In genomic region chr7:27486102-27486769, GRCm38 (mm10) we compare ENCODE assay signal across 8 mouse cellular contexts. TPM values are rescaled to one million over a fixed set of nuclear protein-coding genes. Genes with fewer than 3 reads are reported as not detected.
DNase-seq lines count a peak whose midpoint lies in the region; ATAC-seq and TF ChIP-seq lines count a peak whose summit lies in the region.

No protein-coding gene starts in this region.

- WGBS in forebrain, embryonic 14.5 days = 4% methylated on average over 13 of the region's 13 CpGs
- 5% methylated on average over 13 of the region's 13 CpGs for WGBS in midbrain, embryonic 10.5 days

- intact Hi-C loops in left cerebral cortex, postnatal 14 days (cut with DNase I) = no loop called here

- no peaks in the 10 kb centered on the region for H3K9me3 ChIP-seq in ES-Bruce4 (replicated peaks; ENCODE audit: control insufficient read depth, insufficient read depth, low read length, poor library complexity, severe bottlenecking)
- H3K9me3 ChIP-seq in forebrain, embryonic 14.5 days (replicated peaks; ENCODE audit: control insufficient read depth, low read length) = no peaks in the 10 kb centered on the region
- H3K9me3 ChIP-seq in midbrain, embryonic 10.5 days (replicated peaks) = no peaks in the 10 kb centered on the region

- 0 out of 2 replicates have a peak overlapping the region, but pooled peaks have one; percentile 13 for H3K27ac ChIP-seq in ES-Bruce4 (ENCODE audit: insufficient read depth, low read length)
- H3K27ac ChIP-seq in forebrain, embryonic 14.5 days (ENCODE audit: low read depth, low read length) = no peak overlapping the region
- peak overlapping the region; percentile 93 for H3K27ac ChIP-seq in midbrain, embryonic 10.5 days (replicated peaks)

- ATAC-seq in forebrain, embryonic 14.5 days = peak; percentile 6; the same call in 1 of the 2 replicates

- peaks cover 2% of the 10 kb centered on the region; the same call in 1 of the 2 replicates for H3K36me3 ChIP-seq in ES-Bruce4 (ENCODE audit: control insufficient read depth, insufficient read depth, low read length, poor library complexity, severe bottlenecking)
- no peaks in the 10 kb centered on the region for H3K36me3 ChIP-seq in forebrain, embryonic 14.5 days (ENCODE audit: control insufficient read depth, insufficient read depth, low read length)
- H3K36me3 ChIP-seq in midbrain, embryonic 10.5 days = no peaks in the 10 kb centered on the region

- DNase-seq in cerebellum, adult 11-12 months = peak; percentile 64
- no peak for DNase-seq in cerebellum, postnatal 25 days
- DNase-seq in forebrain, embryonic 14.5 days (ENCODE audit: low spot score) = no peak
- peak; percentile 54 to 66 for DNase-seq in kidney, postnatal 36 days
- DNase-seq in midbrain, embryonic 10.5 days (ENCODE audit: low spot score) = peak; percentile 37
- DNase-seq in retina, postnatal 1 day = no peak
- no peak for DNase-seq in left cerebral cortex, postnatal 14 days (ENCODE audit: low spot score in 2 of 2)

- H3K4me2 ChIP-seq in forebrain, embryonic 14.5 days (ENCODE audit: low read length) = peak overlapping the region; percentile 61

- H3K4me3 ChIP-seq in ES-Bruce4 (ENCODE audit: low read depth, low read length) = peak overlapping the region; percentile 45
- H3K4me3 ChIP-seq in forebrain, embryonic 14.5 days (ENCODE audit: low read depth, low read length) = peak overlapping the region; percentile 65
- peak overlapping the region; percentile 85 for H3K4me3 ChIP-seq in midbrain, embryonic 10.5 days

- H3K9ac ChIP-seq in ES-Bruce4 (ENCODE audit: low read depth, poor library complexity, severe bottlenecking) = 0 out of 2 replicates have a peak overlapping the region, but pooled peaks have one; percentile 15
- peak overlapping the region; percentile 51 for H3K9ac ChIP-seq in forebrain, embryonic 14.5 days (ENCODE audit: low read length)

- H3K27me3 ChIP-seq in ES-Bruce4 (ENCODE audit: control insufficient read depth, insufficient read depth, low read length, poor library complexity, severe bottlenecking) = no peaks in the 10 kb centered on the region
- no peaks in the 10 kb centered on the region for H3K27me3 ChIP-seq in forebrain, embryonic 14.5 days (replicated peaks; ENCODE audit: control insufficient read depth, insufficient read depth, low read length)
- H3K27me3 ChIP-seq in midbrain, embryonic 10.5 days (ENCODE audit: low read depth, poor library complexity, severe bottlenecking) = peaks cover 26% of the 10 kb centered on the region

- peaks cover 7% of the 10 kb centered on the region for H3K4me1 ChIP-seq in ES-Bruce4 (ENCODE audit: control insufficient read depth, insufficient read depth, low read length)
- peaks cover 3% of the 10 kb centered on the region; the same call in 1 of the 2 replicates for H3K4me1 ChIP-seq in forebrain, embryonic 14.5 days (ENCODE audit: control insufficient read depth, insufficient read depth, low read length)
- peaks cover 45% of the 10 kb centered on the region for H3K4me1 ChIP-seq in midbrain, embryonic 10.5 days

- TF ChIP-seq CTCF in ES-Bruce4 (IDR thresholded peaks at IDR 0.05; ENCODE audit: low read depth, low read length) = no peak

- no peak for TF ChIP-seq POLR2A in ES-Bruce4 (IDR thresholded peaks at IDR 0.05; ENCODE audit: insufficient read depth, low read length)

- TF ChIP-seq EP300 in ES-Bruce4 (IDR thresholded peaks at IDR 0.05; ENCODE audit: insufficient read depth, low read depth, low read length) = no peak

RNA-seq across cellular contexts. Expression of gene Sertad1, which starts 0.5 kb away (rescaled TPM):
- polyA plus RNA-seq in ES-Bruce4 (2011; ENCODE audit: insufficient read depth, insufficient read length, low read depth, missing spikeins) = 8.0 and 8.9 TPM in 2 replicates
- polyA plus RNA-seq in forebrain, embryonic 14.5 days (2014; fragmentation: Nextera tagmentation; extraction: Ambion mirVana) = 8.6 and 9.7 TPM in 2 replicates
- 16.4 and 19.2 TPM in 2 replicates for polyA plus RNA-seq in midbrain, embryonic 10.5 days (2016; fragmentation: Nextera tagmentation; extraction: Ambion mirVana)
- 10 to 100 TPM in 1 of 2 experiments, 1 to 10 TPM in 1; 8.7 to 12.9 TPM for total RNA-seq in left cerebral cortex, postnatal 14 days (2021)

RNA-seq across cellular contexts. Expression of gene Sertad3, which starts 12.7 kb away (rescaled TPM):
- polyA plus RNA-seq in ES-Bruce4 (2011; ENCODE audit: insufficient read depth, insufficient read length, low read depth, missing spikeins) = 10.9 and 11.8 TPM in 2 replicates
- polyA plus RNA-seq in forebrain, embryonic 14.5 days (2014; fragmentation: Nextera tagmentation; extraction: Ambion mirVana) = 12.5 and 14.2 TPM in 2 replicates
- polyA plus RNA-seq in midbrain, embryonic 10.5 days (2016; fragmentation: Nextera tagmentation; extraction: Ambion mirVana) = 18.9 and 21.9 TPM in 2 replicates
- total RNA-seq in left cerebral cortex, postnatal 14 days (2021) = 1 to 10 TPM; 3.0 to 3.1 TPM

RNA-seq across cellular contexts. Expression of gene Prx, which starts 12.9 kb away (rescaled TPM):
- 4.2 and 5.7 TPM in 2 replicates for polyA plus RNA-seq in ES-Bruce4 (2011; ENCODE audit: insufficient read depth, insufficient read length, low read depth, missing spikeins)
- 0.55 and 0.73 TPM in 2 replicates for polyA plus RNA-seq in forebrain, embryonic 14.5 days (2014; fragmentation: Nextera tagmentation; extraction: Ambion mirVana)
- 2.3 and 2.5 TPM in 2 replicates for polyA plus RNA-seq in midbrain, embryonic 10.5 days (2016; fragmentation: Nextera tagmentation; extraction: Ambion mirVana)
- total RNA-seq in left cerebral cortex, postnatal 14 days (2021) = under 1 TPM; 0.57 to 0.66 TPM

RNA-seq across cellular contexts. Expression of gene Hipk4, which starts 36.8 kb away (rescaled TPM):
- polyA plus RNA-seq in ES-Bruce4 (2011; ENCODE audit: insufficient read depth, insufficient read length, low read depth, missing spikeins) = 1.4 and 1.5 TPM in 2 replicates
- polyA plus RNA-seq in forebrain, embryonic 14.5 days (2014; fragmentation: Nextera tagmentation; extraction: Ambion mirVana) = 0.08 and 0.27 TPM in 2 replicates
- 0.33 and 0.52 TPM in 2 replicates for polyA plus RNA-seq in midbrain, embryonic 10.5 days (2016; fragmentation: Nextera tagmentation; extraction: Ambion mirVana)
- not detected for total RNA-seq in left cerebral cortex, postnatal 14 days (2021)

RNA-seq across cellular contexts. Expression of gene Blvrb, which starts 38.5 kb away (rescaled TPM):
- 44.1 and 44.3 TPM in 2 replicates for polyA plus RNA-seq in ES-Bruce4 (2011; ENCODE audit: insufficient read depth, insufficient read length, low read depth, missing spikeins)
- polyA plus RNA-seq in forebrain, embryonic 14.5 days (2014; fragmentation: Nextera tagmentation; extraction: Ambion mirVana) = 22.4 and 23.7 TPM in 2 replicates
- polyA plus RNA-seq in midbrain, embryonic 10.5 days (2016; fragmentation: Nextera tagmentation; extraction: Ambion mirVana) = 38.9 and 40.9 TPM in 2 replicates
- 10 to 100 TPM; 11.7 to 13.0 TPM for total RNA-seq in left cerebral cortex, postnatal 14 days (2021)

Comparison
In these comparisons a context has a peak if more than half of its experiments do, and no peak if none do; other contexts are left out.
1. DNase-seq: peak in cerebellum, adult 11-12 months (single experiment), kidney, postnatal 36 days (2 of 2) and midbrain, embryonic 10.5 days (single experiment); none in cerebellum, postnatal 25 days (0 of 2), forebrain, embryonic 14.5 days (single experiment), retina, postnatal 1 day (single experiment) and left cerebral cortex, postnatal 14 days (0 of 2).
2. Peak in every context shown above with its lines, with median percentiles within 50 percentile points of each other: H3K4me3 ChIP-seq.